Mouse (Mus musculus): Measurements from ENCODE around the gene Gm42906.

Gene Gm42906

DNA sequence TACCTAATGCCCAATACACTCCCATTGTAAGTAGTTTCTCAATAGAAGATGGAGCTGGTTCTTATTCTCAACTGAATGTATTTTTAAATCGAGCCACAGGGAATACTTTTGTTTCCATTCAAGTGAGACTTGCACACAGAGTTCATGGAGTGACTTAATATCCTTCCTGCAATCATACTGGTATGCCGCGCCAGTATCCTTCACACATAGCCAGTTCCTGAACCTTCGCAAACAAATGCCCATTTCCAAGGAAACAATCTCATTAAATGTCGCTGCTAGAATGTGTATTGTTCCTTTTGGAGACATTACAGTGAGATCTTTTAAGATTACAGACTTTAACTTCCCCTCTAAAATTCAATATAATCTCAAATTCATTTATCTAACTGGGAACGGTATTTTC is 239.3 kb downstream of the Gm42906 start:
- no peak for DNase-seq (ENCODE audit: low spot score)

DNA sequence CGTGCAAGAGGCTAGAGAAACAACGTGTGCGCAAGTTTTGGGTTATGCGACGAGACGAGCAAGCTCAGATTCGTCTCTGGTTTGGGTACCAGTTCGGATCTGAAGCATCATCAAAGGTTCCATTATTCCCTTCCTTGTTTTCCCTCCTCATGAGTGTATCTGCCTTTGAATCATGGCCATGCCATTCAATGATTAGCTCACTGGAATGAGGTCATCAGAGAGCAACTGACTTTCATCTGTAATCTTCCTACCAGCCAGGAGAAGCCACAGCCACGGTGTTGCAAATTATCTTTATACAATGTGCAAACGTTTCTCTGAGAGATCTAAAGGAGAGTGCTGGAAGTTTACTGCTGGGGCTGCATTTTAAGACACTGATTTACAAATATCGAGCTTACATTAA is 240.6 kb downstream of the Gm42906 start:
- DNase-seq (ENCODE audit: low spot score), result no peak

DNA sequence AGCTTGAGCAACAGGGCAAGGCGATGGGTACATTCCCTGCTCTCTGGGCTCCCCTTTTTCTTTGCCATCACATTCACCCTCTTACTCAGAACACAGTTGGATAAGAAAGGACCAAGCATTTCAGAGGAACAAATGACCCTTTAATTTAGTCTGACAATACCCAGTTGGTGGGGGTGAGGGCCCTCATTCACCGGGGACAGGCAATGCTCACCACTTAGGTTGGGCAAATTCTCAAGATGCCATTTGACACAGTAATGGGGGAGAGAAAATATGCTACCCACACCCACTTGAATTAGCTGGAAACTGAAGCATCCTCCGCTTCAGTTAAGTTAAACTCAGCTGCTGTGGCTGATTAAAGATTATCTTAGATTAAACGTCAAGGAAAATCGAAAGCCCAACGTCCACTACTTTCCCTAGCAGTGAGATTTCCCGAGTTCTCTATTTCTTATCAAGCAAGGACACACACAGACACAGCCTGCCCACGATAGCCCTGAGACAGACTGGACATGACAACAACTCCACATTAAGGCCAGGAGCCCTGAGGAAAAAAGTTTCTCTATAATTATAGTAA is 242.6 kb downstream of the Gm42906 start:
- DNase-seq (ENCODE audit: low spot score), result no peak

DNA sequence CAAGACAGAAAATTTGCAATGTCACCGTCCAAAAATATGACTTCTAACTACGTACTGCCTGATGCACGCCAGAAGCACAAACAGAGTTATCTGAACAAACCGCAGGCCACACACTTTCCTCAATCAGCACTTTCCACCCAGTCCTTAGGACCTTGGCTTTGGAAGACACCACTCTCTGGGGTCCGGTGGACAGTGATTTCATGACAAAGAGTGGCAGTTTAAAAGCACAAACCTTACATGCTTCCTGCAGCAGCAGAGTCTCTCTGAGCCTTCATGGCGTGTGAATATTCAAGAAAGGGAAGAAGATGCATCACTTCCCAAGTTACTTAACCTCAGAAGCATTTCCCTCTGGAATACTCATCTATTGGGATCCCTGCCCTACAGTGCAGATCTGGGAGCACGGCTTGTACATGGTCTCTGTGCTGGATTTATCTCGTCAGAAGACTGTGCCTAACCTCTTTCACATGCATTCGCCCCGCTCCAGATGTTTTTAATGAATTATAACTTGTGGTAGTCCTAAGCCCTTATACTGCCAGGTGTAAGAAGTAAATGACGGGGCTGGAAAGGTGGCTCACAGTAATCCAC is 244.2 kb downstream of the Gm42906 start:
- no peak for DNase-seq (ENCODE audit: low spot score)

DNA sequence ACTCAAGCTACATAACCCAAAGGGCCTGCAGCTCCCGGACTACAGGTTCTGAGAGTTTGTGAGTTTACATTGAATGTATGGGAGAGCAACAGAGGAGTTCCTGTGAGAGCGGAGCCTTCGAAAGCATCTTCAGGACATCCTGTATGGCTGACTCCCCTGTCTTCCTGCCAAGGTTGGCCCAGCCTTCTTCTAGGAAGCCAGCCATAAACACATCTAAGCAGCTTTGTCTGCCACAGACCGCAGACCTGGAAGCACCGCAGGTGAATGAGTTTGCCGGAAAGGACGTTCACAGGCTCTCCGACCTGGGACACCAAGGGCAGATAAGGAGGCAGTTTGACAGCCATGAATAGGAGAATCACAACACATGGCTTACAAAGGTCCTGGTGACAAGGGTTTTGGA is 246.7 kb downstream of the Gm42906 start:
- DNase-seq (ENCODE audit: low spot score), result no peak

DNA sequence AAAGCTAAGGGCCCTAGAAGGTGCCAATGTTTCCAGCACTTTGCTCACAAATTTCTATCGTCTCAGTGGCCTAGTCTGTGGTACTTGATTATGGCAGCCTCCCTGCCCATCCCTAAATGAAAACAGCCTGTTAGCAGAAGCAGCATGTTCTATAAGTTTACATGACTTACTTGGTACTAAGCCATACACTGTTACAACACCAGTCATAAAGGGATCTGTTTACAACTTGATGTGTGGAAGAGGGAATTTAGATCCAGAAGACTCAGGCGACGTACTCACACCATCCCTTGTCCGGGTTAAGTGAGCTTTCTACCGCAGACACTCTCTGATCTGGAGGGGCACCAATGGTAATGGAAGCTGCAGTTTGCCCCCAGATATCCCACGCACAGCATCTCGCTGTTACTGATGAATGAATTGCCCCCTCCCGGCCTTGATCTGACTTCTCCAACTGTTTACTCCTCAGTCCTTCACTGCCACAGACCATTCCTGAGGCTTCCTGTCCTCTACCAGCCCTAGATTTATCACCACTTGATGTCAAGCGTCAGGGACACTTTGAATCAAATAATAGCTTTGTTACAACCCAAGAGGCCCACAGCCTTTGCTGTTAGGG is 247.7 kb downstream of the Gm42906 start:
- no peak for DNase-seq (ENCODE audit: low spot score)

DNA sequence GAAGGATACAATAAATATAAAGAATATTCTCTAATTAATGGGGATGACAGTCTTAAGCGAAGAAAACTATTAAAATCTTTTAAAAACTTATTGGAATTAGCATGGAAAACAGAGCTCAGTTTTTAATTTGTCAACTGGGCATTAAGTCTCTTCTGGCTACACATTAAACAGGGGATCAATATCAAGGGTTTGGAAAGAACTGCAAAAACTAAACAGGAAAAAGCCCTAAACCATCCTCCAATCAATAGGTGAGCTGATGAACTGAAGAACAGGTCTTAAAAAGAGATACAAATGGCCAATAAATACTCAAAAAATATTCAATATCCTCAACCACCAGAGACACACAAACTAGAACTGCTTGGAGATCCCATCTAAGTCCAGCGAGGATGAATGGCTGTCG is 250.8 kb downstream of the Gm42906 start:
- DNase-seq (ENCODE audit: low spot score), result no peak

DNA sequence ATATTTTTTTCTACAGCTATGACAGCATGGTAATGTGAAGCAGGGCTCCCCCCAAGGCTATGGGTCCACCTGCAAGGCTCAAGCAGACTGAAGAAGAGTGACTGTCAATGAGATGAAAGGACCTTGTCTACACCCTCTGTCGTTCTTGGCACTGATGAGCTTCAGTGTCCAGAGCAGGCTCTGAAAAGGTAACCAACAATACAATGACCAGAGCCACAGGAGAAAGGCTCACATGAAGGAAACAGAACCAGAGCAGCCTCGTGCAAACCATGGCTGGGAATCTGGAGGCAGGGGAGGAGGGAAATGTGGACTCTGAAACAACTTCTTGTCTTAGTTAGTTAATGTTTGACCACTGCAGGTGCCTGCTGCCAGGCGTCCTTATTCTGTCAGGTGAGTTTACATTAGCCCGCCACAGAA is 252.1 kb downstream of the Gm42906 start:
- DNase-seq (ENCODE audit: low spot score), result no peak

DNA sequence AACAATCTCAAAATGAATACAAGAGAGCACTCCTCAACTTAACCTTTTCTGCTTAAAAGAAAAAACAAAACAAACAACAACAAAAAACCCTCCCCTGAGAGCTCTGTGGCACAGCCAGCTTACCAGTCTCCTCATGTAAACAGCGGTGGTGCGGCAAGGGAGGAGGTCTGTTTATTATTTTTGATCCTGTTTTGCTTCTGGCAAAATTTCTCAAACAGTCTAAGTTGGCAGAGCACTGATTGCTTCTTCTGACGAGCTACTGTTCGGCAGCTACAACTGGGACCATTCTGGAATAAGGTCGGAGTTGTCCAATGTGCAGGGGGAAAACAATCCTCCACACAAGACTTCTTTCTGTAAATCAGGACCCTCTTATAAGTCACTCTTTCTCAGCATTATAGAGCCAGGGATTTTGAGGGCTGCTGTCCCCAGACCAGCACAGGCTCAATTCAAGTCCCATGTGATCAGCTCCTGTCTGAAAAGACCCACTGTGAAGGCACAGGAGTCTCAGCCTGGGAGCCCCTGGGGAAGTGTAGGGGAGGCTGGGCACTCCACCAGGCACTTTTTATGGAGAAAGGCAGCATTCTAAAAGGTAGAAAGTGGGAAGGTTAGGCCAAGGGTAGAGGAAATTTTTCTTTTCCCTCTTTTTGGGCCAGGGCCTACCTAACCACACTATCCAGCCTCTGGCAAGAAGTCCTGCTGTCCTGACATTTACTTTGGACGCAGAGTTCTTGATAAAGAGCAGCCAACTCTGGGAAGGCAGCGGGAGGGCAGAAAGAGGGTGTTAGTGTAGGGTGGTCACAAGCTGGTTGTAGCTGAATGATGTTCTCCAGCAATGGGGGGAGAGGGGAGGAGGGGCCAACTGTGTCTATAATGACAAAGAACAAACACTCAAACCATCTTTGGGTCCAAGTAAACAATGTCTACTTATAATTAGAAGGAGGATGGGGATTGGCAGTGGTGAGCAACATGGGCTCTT is 253.2 kb downstream of the Gm42906 start:
- DNase-seq (ENCODE audit: low spot score), result peak; percentile 80

DNA sequence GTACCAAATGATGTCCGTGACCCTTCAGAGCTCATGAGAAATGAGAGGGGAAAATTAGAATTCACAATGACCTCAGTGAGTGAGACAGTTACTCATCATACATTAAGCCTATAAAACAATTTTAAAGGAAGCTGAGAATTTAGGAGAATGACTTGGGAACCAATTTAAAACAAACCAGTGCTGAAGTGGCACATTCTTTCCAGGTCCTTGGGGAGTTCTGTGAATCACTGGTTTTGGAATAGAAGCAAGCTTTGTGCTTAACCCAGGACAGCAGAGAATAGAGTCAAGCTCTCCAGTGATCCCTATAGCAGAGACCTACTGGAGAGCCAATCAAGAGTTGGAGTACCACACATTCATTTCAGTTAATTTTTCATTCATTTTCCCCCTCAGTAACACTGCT is 254.2 kb downstream of the Gm42906 start:
- DNase-seq (ENCODE audit: low spot score), result peak; percentile 80

DNA sequence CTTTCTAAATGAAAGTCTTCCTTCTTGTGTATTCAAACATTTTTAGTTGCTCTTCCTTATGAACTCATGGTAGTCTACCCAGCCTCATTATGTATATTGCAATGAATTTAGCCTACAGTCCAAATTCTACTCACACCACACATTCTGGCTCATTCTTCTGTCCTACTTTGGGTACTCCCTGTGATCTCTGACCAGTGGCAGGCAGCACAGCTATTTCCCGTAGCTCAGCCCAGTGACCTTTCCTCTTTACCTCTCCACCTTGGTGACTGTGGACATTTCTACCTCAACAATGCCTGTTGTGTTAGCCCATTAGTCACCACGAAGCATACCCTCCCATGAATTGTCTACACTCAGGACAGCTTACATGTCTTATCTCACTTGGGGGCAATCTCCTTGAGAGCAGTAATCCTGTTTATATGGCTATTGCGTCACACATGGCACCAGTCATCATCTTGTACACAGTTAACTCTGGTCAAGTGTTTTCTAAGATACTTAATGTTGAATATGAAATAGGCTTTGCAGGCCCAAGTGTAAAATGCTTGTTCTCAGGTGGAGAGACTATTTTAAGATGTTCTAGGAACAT is 257.7 kb downstream of the Gm42906 start:
- peak; percentile 63 for DNase-seq (ENCODE audit: low spot score)

DNA sequence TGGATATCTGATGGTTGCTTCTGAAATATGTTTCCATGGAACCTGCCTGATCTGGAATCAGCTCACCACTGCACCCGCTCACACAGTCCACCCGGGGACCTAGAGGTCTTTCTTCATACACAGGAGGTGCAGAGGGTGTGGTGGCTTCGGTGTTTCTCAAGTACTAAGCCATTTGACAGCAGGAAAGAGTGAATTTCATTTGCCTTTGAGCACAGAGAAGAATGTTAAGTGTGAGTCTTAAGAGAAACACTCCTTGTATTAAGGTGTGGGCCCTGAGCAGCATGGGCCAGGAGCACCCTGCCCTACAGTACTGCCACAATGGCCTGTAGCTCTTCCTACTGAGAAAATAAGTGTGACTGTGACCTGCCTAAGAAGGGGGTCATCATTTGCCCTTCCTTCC is 259.8 kb downstream of the Gm42906 start:
- no peak for DNase-seq (ENCODE audit: low spot score)

DNA sequence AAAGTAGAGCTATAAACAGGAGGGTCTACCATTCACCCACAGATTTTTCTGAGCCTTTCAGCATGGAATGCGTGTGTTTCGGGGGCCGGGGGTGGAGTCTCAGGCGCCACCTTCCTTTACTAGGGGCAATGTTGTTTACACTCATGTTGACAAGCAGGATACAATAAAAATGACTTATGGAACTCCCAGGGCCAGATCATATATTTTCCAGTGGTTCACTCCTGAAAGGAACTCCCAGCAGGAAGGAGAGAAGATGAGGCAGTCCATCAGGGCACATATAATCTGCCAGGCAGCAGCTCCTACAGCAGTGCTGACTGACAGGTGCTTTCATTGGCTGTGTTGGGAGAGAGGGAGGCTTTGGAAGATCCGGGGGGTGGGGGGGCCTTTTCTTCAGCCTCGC is 260.3 kb downstream of the Gm42906 start:
- DNase-seq (ENCODE audit: low spot score), result no peak

DNA sequence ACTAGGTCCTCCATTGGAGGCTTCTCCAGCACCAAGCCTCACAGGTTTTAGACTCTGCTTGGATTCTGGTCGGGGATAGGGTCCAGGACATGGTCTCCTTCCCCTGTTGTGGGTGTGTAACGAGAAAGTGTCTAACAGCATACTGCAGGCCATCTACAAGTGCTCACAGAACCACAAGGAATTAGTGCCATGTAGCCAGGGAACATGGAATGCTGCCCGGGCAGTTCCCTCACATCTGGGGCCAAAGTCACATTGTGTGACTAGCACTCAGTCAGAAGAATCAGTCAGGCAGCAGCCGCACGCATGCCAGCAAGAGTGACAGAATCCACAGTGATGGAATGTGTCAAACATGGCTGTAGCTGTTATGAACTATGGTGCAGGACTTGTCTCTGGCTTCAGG is 261.7 kb downstream of the Gm42906 start:
- peak; percentile 89 for DNase-seq (ENCODE audit: low spot score)

DNA sequence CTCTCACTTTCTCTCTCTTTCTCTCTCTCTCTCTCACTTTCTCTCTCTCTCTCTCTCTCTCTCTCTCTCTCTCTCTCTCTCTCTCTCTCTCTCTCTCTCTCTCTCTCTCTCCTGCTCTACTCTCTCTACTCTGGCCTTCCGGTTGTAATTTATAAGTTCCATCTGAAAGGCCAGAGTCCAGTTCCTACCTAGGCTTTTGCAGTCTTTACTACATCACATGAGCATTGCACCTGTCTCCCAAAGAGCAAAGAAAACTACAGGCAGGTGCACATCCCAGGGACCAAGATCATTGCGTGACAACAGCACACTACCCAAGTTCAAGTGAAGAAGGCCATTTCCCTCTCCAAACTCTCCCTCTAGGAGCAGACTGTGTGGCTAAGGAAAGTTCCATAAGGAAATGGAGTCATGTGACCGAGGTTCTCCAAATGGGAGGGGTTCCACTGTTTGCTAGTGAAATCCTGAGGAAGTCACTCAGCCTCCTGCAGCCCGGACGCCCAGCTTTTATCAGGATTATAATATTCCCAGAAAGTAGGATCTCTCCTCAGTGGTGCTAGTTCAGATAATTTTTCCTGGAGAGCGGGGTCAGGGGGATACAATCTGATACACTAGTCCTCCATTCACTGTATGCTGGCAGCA is 262.5 kb downstream of the Gm42906 start:
- DNase-seq (ENCODE audit: low spot score), result no peak

DNA sequence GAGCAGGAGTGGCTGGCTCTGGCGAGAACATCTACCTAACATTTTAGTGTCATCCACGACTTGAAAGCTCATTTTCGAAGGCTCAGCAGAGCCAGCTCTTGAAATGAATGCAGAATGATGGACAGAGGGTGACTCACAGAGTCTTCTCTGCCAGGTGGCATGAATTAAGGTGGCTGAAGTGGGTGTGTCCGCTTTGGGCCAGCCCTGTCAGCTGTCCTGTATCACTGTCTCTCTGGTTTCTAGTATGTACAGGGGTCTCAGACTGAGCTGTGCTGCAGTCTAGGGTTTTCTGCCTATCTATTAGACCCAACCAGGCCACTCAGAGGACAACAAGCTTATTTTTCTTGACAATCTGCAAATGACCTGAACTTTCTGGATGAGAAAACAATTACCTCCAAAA is 263.1 kb downstream of the Gm42906 start:
- DNase-seq (ENCODE audit: low spot score), result no peak

DNA sequence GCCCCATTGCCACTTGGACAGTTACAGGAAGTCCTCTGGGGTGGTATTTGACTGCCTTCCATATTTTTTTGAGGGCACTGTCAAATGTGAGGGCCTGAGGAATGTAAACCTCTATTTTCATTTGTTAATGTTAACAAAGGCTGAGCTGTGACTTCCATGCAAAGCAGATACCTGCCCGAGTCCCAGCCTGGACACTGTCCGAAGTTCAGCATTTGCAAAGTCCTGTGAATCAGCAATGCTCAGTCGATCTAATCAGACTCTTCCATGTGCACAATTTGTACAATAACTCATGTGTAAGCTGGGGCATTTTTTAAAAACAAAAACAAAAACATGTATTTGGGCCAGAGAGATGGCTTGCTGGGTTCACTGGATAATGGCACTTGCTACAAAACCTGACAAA is 265.3 kb downstream of the Gm42906 start:
- no peak for DNase-seq (ENCODE audit: low spot score)

DNA sequence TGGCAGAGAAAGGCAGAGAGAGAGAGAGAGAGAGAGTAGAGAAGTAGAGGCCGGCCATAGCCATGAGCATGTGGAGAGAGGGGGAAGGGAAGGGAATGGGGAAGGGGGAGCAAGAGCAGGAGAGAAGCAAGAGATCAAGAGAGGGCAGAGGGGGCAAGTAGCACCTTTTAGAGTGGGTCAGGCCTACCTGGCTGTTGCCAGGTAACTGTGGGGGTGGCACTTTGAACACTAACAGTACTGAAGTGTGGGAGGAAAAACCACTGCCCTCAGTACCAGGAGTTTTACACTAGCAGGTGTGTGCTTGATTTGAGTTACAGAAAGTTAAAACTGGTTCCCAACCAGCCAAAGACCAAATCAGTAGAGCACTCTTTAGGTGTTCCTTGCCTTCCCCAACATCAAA is 272.7 kb downstream of the Gm42906 start:
- no peak for DNase-seq (ENCODE audit: low spot score)

DNA sequence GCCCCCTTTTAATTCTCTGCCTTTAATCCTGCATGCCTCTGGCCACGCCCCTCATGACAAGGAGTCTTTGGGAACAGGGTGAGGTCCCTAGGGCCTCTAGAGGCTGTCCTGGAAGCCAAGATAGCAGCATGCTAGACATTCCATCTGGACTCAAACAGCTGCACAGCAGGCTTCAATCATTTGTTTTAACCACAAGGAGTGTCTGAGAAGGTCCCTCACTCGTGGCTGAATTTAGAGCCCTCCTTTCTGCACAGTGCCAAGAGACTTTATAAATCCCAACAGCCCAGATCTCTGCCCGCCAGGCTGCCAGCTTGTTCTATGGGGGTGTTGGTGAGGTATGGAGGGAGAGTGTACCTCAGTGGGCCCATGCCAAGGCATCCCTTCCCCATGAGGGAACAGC is 273.2 kb downstream of the Gm42906 start:
- DNase-seq (ENCODE audit: low spot score), result peak; percentile 49

DNA sequence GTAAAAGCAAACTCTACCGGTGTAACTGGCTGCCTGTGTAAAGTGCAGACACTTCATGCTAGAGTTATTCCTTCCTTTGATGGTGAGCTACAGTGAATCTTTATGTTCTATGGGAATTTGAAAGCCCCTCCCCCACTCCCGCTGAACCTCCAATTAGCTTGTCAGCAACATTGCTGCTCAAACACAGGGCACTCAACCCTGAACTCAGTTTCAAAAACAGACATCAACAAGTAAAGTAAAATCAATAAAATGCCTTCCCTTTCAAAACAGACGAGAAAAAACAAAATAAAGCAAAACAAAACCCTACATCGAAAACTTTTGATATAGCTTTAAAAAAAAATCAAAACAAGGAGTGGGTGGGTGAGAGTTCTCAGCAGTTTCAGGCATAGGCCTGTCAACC is 273.9 kb downstream of the Gm42906 start:
- no peak for DNase-seq (ENCODE audit: low spot score)

DNA sequence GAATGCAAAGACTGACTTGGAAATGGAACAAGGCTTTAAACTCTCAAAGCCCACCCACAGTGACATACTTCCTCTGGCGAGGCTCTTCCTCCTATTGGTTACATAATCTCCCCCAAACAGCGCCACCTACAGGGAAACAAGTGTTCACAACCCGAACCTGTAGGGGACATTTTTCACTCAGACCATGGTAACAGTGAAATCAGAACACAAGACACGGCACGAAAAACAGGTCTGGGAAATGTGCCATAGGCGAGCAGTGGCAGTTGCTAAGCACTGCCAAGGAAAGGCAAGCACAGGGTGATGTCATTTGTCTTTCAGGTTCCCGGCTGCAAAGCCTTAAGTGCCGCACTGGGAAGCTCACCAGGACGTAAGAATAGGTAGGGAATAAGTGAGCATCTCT is 276.4 kb downstream of the Gm42906 start:
- DNase-seq (ENCODE audit: low spot score), result peak; percentile 78

DNA sequence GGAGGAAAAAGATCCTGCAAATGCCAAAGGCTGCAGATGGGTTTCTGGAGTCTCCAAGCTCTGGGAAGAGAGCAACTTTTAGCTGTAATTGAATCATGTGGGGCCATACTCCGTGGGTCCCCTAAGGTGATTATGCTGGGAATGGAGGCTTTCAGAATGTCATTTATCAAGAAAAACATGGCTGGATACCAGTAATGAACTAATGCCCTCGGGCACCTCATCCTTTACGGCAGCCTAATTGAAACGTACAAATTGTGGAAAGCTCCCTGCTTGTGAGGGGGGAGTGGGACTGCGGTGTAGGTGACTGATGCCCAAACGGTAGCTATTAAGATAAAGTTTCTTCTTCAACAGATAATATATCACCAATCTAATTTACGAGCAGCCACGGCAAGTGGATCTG is 278.5 kb downstream of the Gm42906 start:
- no peak for DNase-seq (ENCODE audit: low spot score)
